Mouse (Mus musculus): Measurements from ENCODE around the gene Kdr. TPM values are rescaled to one million over a fixed set of nuclear protein-coding genes. Genes with fewer than 3 reads are reported as not detected.
"Not testable (repeated sequence)": the region's sequence is repeated elsewhere in the genome, so short reads cannot be mapped to it uniquely, and the experiment has no call there.

The Kdr gene
- polyA plus RNA-seq, 1 experiment from 2014 or later, result 23.5 TPM

DNA sequence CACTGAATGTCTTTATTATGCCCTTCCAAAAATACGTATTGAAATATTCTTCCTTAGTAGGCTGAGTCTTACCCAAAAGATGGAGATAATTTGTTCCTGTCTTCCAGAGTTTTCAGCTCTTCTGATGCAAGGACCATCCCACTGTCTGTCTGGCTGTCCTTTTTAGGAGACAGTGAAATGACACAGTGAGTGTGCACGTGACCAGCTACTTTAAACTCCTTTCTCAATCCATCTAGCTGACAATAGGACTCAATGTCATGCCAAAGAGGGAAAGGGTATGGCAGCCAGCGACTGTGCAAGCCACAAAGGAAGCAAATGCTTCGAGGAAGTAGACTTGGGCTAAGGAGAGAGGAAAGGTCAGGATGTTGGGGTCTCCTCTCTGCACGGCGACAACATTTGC, 42.0 kb downstream of the Kdr start:
- 84% methylated on average over 6 of the region's 6 CpGs for WGBS
- peaks cover 10% of the 10 kb centered on the region; the same call in 1 of the 2 replicates for H3K4me1 ChIP-seq (replicated peaks)
- no peaks in the 10 kb centered on the region for H3K36me3 ChIP-seq
- no peak overlapping the region for H3K4me2 ChIP-seq
- no peak overlapping the region for H3K4me3 ChIP-seq (replicated peaks)
- H3K9ac ChIP-seq (replicated peaks), result no peak overlapping the region
- H3K27me3 ChIP-seq, result no peaks in the 10 kb centered on the region
- no peak overlapping the region for H3K27ac ChIP-seq
- no peak for ATAC-seq (ENCODE audit: insufficient number of reproducible peaks, insufficient read depth, low FRiP score, low TSS enrichment, low read depth)
- H3K9me3 ChIP-seq, result no peaks in the 10 kb centered on the region

DNA sequence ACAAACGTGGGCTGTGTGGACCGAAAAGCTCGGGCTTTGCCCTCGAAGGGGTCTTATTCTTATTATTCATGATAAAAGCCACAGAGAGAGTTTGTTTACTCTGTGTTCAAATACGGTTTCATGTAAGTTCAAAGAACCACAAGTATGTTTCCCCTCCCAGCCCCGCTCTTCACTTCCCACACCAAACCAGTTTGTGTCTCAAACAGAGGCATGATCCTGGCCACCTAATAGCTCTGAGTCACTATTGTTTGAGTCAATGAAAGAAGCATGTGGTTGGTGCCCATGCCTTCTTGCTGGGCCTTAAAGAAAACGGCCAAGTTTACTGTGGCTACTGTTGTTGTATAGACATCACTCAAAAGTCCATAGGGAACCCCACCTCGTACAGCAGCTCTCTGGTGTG, 43.0 kb downstream of the Kdr start:
- no peak overlapping the region for H3K27ac ChIP-seq
- peaks cover 4% of the 10 kb centered on the region; the same call in 1 of the 2 replicates for H3K4me1 ChIP-seq (replicated peaks)
- no peak overlapping the region for H3K9ac ChIP-seq (replicated peaks)
- H3K36me3 ChIP-seq, result no peaks in the 10 kb centered on the region
- H3K9me3 ChIP-seq, result no peaks in the 10 kb centered on the region
- H3K4me2 ChIP-seq, result no peak overlapping the region
- no peak overlapping the region for H3K4me3 ChIP-seq (replicated peaks)
- ATAC-seq (ENCODE audit: insufficient number of reproducible peaks, insufficient read depth, low FRiP score, low TSS enrichment, low read depth), result no peak
- 91% methylated on average over 8 of the region's 8 CpGs for WGBS
- H3K27me3 ChIP-seq, result no peaks in the 10 kb centered on the region

DNA sequence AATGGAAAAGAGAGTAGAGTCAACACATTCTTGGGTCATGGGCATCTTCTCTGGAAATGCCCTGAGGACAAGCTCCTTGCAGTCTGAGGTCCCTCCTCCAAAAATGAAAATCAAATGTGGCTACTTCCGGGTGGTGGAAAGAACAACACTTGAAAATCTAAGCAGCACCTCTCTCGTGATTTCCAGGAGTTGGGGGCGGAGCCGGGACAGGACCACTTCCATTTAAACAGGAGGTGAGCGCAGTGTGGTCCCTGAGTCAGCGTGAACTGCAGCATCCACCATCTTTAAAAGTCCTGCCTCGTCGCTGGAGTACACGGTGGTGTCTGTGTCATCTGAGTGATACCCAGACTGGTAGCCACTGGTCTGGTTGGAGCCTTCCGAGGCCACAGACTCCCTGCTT, 44.1 kb downstream of the Kdr start:
- no peaks in the 10 kb centered on the region for H3K27me3 ChIP-seq
- no peak overlapping the region for H3K27ac ChIP-seq
- 87% methylated on average over 10 of the region's 10 CpGs for WGBS
- H3K4me3 ChIP-seq (replicated peaks), result no peak overlapping the region
- ATAC-seq (ENCODE audit: insufficient number of reproducible peaks, insufficient read depth, low FRiP score, low TSS enrichment, low read depth), result no peak
- H3K9me3 ChIP-seq, result no peaks in the 10 kb centered on the region
- H3K4me2 ChIP-seq, result no peak overlapping the region
- H3K9ac ChIP-seq (replicated peaks), result no peak overlapping the region
- no peaks in the 10 kb centered on the region for H3K4me1 ChIP-seq (replicated peaks)
- H3K36me3 ChIP-seq, result no peaks in the 10 kb centered on the region

DNA sequence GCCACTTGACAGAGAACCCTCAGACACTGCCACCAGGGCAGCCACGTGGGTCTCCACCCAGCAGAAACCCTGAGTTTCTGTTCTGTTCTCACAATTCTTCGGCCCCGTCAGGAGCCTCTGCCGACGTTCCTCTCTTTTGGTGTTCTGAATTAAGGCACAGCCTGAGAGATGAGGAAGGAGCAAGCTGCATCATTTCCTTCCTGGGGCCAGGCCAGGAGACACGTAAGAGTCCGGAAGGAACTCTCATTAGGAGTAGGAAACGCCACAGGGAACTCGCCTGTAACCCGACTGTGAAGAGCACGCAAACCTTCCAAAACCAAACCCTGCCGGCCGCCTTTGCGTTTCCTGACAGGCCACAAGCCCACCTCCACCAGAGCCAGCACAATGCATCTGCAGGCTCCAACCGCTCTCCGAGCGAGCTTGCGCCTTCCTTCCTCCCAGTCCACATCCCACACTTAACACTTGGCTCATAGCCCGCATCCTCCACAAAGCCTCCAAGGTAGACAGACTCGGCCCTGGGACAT, 44.7 kb downstream of the Kdr start:
- ATAC-seq (ENCODE audit: insufficient number of reproducible peaks, insufficient read depth, low FRiP score, low TSS enrichment, low read depth), result no peak; the same call in 1 of the 2 replicates
- WGBS, result 73% methylated on average over 20 of the region's 20 CpGs

DNA sequence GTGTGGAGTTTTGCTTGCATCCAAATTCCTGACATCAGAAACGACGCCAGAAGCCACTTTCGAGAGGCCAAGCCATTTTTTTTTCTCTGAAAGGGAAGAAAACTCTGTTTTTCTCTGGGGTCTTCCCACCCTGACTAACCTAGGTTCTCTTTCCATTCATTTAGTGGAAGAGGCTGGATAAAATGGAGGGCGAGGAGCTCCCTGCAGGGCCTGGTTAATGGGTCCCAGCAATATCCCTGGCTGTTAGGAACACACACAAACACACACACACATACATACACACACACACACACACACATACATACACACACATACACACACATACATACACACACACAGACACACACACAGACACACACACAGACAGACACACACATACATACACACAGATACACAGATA, 46.8 kb downstream of the Kdr start:
- WGBS, result 74% methylated on average over 4 of the region's 4 CpGs
- H3K9me3 ChIP-seq; H3K4me1 ChIP-seq (replicated peaks); H3K4me2 ChIP-seq; H3K27ac ChIP-seq; H3K9ac ChIP-seq (replicated peaks); H3K27me3 ChIP-seq; ATAC-seq (ENCODE audit: insufficient number of reproducible peaks, insufficient read depth, low FRiP score, low TSS enrichment, low read depth); H3K4me3 ChIP-seq (replicated peaks); H3K36me3 ChIP-seq: not testable (repeated sequence)

More for the DNA sequence above, 44.7 kb downstream of the Kdr start:
- no peak overlapping the region for H3K9ac ChIP-seq (replicated peaks)
- no peaks in the 10 kb centered on the region for H3K4me1 ChIP-seq (replicated peaks)
- H3K9me3 ChIP-seq, result no peaks in the 10 kb centered on the region
- no peak overlapping the region for H3K4me3 ChIP-seq (replicated peaks)
- H3K4me2 ChIP-seq, result no peak overlapping the region
- H3K27ac ChIP-seq, result no peak overlapping the region
- H3K36me3 ChIP-seq, result no peaks in the 10 kb centered on the region
- no peaks in the 10 kb centered on the region for H3K27me3 ChIP-seq

DNA sequence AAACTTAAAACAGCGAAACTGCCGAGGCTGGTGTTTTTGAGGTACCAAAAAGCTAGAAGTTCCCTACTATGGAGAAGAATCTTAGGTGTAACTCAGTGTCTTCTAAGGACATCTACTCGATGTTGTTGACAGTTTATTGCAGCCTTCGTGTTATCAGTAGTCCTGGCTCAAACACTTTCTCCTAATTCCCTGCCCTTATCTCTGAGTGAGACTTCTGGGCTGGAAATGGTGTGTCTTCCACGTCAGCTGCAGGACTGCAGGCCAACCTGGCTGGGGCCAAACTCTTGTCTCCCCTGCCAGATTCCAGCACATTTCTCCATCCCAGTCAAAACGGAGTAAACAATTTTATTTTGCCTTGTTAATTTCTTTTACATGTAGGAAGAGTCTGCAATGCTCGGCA, 48.3 kb downstream of the Kdr start:
- WGBS, result 62% methylated on average over 7 of the region's 7 CpGs

DNA sequence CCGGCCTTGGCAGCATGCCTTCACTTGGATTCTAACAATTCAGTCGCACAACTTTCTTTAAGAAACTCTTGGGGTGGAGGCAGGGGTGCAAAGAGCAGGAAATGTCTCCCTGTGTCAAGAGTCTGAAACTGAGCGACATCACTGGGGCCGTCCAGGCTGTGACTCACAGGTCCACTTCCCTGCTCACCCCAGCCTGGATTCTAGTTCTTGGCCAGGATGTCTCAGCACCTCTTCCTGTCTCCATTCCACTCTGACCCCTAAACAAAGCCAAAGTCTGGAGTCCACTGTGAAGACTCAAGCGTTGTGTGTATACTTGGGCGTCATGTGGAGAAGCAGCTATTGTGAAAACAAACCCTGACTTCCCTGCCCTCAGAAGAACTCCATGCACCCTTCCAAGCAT, 55.6 kb downstream of the Kdr start:
- Histone ChIP-seq H3K9me3 (no peaks in the 10 kb centered on the region), H3K27ac (no peak overlapping the region), H3K36me3 (no peaks in the 10 kb centered on the region), H3K4me1 (replicated peaks) (peaks cover 4% of the 10 kb centered on the region; the same call in 1 of the 2 replicates), H3K4me2 (no peak overlapping the region), H3K27me3 (0 out of 2 replicates have a peak, but pooled peaks cover 4% of the 10 kb centered on the region), H3K9ac (replicated peaks) (no peak overlapping the region), H3K4me3 (replicated peaks) (no peak overlapping the region)
- 74% methylated on average over 6 of the region's 6 CpGs for WGBS
- ATAC-seq (ENCODE audit: insufficient number of reproducible peaks, insufficient read depth, low FRiP score, low TSS enrichment, low read depth), result no peak

More for the DNA sequence above, 48.3 kb downstream of the Kdr start:
- no peaks in the 10 kb centered on the region for H3K36me3 ChIP-seq
- no peak for ATAC-seq (ENCODE audit: insufficient number of reproducible peaks, insufficient read depth, low FRiP score, low TSS enrichment, low read depth)
- H3K27me3 ChIP-seq, result no peaks in the 10 kb centered on the region
- no peak overlapping the region for H3K9ac ChIP-seq (replicated peaks)
- no peaks in the 10 kb centered on the region for H3K4me1 ChIP-seq (replicated peaks)
- no peak overlapping the region for H3K4me3 ChIP-seq (replicated peaks)
- no peak overlapping the region for H3K27ac ChIP-seq
- no peak overlapping the region for H3K4me2 ChIP-seq
- H3K9me3 ChIP-seq, result no peaks in the 10 kb centered on the region

DNA sequence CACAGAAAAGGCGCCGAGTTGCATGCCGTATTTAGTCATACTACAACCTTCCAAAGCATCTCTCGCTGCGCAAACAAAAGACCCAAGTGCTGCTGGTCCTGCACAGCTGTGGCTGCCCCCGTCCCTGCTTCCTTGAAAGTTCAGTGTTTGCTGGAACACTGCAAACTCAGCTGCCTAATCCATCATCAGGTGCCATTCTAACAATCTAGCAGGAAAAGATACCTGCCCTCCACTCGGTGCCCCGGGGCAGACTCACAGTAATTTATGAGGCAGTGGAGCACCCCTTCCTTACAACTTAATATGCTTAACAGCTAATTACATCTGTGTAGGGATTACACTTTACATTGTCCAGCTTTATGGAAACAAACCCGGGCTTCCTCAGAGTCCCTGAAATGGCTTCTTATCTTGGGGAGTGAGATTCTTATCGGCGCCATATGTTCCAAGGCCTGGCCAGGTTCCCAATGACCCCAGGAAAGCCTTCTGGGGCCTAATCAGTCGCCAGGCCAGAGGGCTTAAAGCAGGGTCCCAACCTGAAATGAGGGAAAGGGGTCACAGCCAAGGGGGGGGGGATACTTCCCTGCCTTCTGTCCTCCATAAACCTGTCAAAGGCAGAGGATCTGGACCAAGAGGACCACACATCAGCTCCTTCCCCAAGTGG, 56.4 kb downstream of the Kdr start:
- 0 out of 2 replicates have a peak, but pooled peaks cover 4% of the 10 kb centered on the region for H3K27me3 ChIP-seq
- no peak overlapping the region for H3K4me2 ChIP-seq
- H3K4me3 ChIP-seq (replicated peaks), result no peak overlapping the region
- H3K27ac ChIP-seq, result 0 out of 2 replicates have a peak overlapping the region, but pooled peaks have one; percentile 29
- peaks cover 4% of the 10 kb centered on the region; the same call in 1 of the 2 replicates for H3K4me1 ChIP-seq (replicated peaks)
- H3K9me3 ChIP-seq, result no peaks in the 10 kb centered on the region
- H3K9ac ChIP-seq (replicated peaks), result no peak overlapping the region
- no peak for ATAC-seq (ENCODE audit: insufficient number of reproducible peaks, insufficient read depth, low FRiP score, low TSS enrichment, low read depth)
- no peaks in the 10 kb centered on the region for H3K36me3 ChIP-seq
- WGBS, result 27% methylated on average over 12 of the region's 12 CpGs

DNA sequence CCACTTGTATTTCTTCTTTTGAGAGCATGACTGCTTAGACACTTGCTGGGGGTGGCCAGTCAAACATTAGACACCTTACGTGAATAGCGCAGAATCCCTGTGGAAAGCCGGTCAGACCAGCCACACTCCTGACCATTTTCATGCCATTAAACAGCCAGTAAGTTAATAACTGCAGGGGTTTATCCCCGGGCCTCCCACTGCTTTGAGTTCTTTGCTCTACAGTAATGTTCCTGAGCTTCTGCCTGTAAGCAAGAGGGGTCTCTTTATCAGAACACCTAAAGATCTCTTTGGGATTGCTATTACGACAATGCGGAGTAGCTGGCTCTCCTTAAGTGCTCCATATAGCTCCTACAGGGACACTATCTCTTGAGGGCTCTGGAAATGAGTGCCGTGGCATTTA, 58.7 kb downstream of the Kdr start:
- 76% methylated on average over 7 of the region's 7 CpGs for WGBS
- Histone ChIP-seq H3K27ac (no peak overlapping the region), H3K4me2 (no peak overlapping the region), H3K4me1 (replicated peaks) (peaks cover 4% of the 10 kb centered on the region; the same call in 1 of the 2 replicates), H3K4me3 (replicated peaks) (no peak overlapping the region), H3K9me3 (no peaks in the 10 kb centered on the region), H3K36me3 (no peaks in the 10 kb centered on the region), H3K9ac (replicated peaks) (no peak overlapping the region), H3K27me3 (0 out of 2 replicates have a peak, but pooled peaks cover 4% of the 10 kb centered on the region)
- no peak for ATAC-seq (ENCODE audit: insufficient number of reproducible peaks, insufficient read depth, low FRiP score, low TSS enrichment, low read depth)

DNA sequence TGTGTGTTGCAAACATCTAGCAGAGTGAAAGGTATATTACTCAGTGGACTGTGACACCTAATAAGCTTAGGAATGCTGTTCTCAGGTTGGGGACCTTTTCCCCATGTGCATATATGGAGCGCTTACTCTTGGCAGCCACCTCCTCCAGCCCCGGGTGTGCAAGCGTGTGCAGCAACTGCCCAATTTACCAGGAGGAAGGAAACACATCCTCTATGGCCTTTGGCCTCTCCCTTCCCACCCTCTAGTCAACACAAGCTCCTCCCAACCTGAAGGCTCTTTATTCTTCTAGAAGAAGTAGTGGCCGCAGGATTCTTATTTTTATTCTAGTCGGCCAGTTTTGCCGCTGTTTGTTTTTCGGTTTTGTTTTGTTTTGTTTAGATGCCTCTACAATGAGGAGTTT, 60.1 kb downstream of the Kdr start:
- Histone ChIP-seq H3K4me2 (no peak overlapping the region), H3K4me3 (replicated peaks) (no peak overlapping the region), H3K27ac (no peak overlapping the region), H3K9ac (replicated peaks) (no peak overlapping the region), H3K27me3 (0 out of 2 replicates have a peak, but pooled peaks cover 4% of the 10 kb centered on the region), H3K36me3 (no peaks in the 10 kb centered on the region), H3K4me1 (replicated peaks) (peaks cover 4% of the 10 kb centered on the region; the same call in 1 of the 2 replicates), H3K9me3 (no peaks in the 10 kb centered on the region)
- 81% methylated on average over 7 of the region's 7 CpGs for WGBS
- no peak for ATAC-seq (ENCODE audit: insufficient number of reproducible peaks, insufficient read depth, low FRiP score, low TSS enrichment, low read depth)

DNA sequence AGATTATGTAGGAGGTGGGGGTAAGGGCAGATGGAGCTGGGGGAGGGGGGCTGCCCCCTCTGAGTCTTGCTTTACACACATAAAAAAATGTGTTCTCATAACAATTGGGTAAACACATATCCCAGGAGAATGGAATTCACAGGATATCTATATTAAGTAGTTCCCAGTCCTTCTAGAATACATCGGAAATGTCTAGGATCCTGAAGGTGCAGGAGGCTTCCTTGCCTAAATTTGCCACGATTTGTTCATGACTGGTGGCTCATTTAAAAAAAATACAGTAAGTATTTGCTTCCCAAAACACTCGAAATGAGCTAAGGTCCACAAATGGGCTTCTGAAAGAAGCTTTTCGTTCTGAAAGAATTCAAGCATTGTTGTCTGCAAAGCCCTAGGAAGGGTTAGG, 61.0 kb downstream of the Kdr start:
- no peaks in the 10 kb centered on the region for H3K36me3 ChIP-seq
- no peak for ATAC-seq (ENCODE audit: insufficient number of reproducible peaks, insufficient read depth, low FRiP score, low TSS enrichment, low read depth)
- 0 out of 2 replicates have a peak, but pooled peaks cover 4% of the 10 kb centered on the region for H3K27me3 ChIP-seq
- 85% methylated on average over 4 of the region's 4 CpGs for WGBS
- peaks cover 3% of the 10 kb centered on the region; the same call in 1 of the 2 replicates for H3K4me1 ChIP-seq (replicated peaks)
- H3K4me3 ChIP-seq (replicated peaks), result no peak overlapping the region
- no peak overlapping the region for H3K4me2 ChIP-seq
- H3K27ac ChIP-seq, result no peak overlapping the region
- no peaks in the 10 kb centered on the region for H3K9me3 ChIP-seq
- H3K9ac ChIP-seq (replicated peaks), result no peak overlapping the region

DNA sequence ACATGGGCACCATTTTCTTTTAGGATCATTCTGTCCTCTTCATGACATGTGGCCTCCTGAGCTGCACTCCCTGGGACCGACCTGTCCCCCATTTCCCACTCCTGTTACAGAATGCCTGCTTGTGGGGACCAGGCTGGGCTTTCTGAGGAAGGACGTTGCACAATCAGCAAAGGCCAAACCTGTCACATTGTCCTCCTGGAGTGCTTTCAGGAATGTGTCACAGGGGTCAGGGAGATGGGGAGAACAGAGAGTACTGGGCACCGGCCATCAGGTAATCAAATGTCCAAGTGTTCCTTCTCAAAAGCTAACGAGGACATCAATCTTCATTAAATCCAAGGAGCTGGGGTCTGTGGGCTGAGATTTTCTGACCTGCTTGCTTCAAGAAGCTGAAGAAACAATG, 72.2 kb downstream of the Kdr start:
- H3K4me1 ChIP-seq (replicated peaks), result no peaks in the 10 kb centered on the region
- ATAC-seq (ENCODE audit: insufficient number of reproducible peaks, insufficient read depth, low FRiP score, low TSS enrichment, low read depth), result no peak
- no peak overlapping the region for H3K27ac ChIP-seq
- no peaks in the 10 kb centered on the region for H3K36me3 ChIP-seq
- H3K9me3 ChIP-seq, result no peaks in the 10 kb centered on the region
- H3K9ac ChIP-seq (replicated peaks), result no peak overlapping the region
- no peak overlapping the region for H3K4me2 ChIP-seq
- H3K4me3 ChIP-seq (replicated peaks), result no peak overlapping the region
- WGBS, result 43% methylated on average over 4 of the region's 4 CpGs
- no peaks in the 10 kb centered on the region for H3K27me3 ChIP-seq

All from limb, embryonic 12.5 days (tissue).